Mouse (Mus musculus): ENCODE measurements around the gene Gm45618. TPM values are rescaled to one million over a fixed set of nuclear protein-coding genes. Genes with fewer than 3 reads are reported as not detected.
"Not testable (repeated sequence)": the region's sequence is repeated elsewhere in the genome, so short reads cannot be mapped to it uniquely, and the experiment has no call there.

Gm45618 gene
- not detected in 2 replicates for total RNA-seq (2017)

DNA sequence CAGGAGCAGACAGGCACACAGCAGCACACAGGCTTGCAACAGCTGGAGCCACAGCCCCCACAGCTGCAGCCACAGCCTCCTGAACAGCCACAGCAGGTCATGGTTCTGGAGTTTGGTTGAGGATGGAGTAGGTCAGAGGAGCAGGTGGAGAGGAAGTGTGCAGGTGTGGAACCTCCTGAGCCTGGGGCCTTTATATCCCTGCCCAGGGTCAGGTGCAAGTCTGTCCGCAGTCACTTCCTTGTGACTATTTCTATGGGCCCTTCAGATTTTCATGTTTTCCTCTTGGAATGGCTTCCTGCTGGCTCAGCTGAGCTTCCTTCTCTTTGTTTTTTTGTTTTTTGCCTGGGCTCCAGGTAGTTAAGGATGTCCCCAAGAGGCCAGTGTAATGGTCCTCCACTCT lies at the start of gene Gm45618:
Gm45618 (minus strand) TSS at position 101 of the 400 bp plus-strand sequence.
- not testable (repeated sequence) for ATAC-seq (replicated peaks in 1 of 2; ENCODE audit: insufficient read depth in 1 of 2, low FRiP score in 2 of 2, low TSS enrichment in 1 of 2, low read depth in 1 of 2, poor library complexity in 2 of 2, severe bottlenecking in 2 of 2)

DNA sequence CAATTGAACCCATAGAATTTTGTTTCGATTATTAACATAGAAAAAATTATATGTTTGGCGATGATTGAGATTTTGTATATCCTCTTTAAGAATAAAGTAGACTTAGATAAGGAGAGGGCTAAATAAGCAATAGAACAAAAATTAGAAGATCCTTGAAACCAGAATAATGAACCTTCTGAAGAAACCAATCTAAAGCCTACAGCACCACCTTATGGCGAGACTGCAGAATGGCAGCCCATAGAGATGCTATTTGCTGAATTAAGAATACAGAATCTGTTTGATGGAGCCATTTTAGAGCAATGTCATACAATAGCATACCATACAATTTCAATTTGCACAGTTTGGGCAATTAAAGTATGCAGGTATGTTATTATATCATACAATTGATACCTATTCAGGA lies 49.3 kb upstream of the Gm45618 start:
- ATAC-seq (replicated peaks in 1 of 2; ENCODE audit: insufficient read depth in 1 of 2, low FRiP score in 2 of 2, low TSS enrichment in 1 of 2, low read depth in 1 of 2, poor library complexity in 2 of 2, severe bottlenecking in 2 of 2) = peak in 1 of 2 experiments; percentile 29; a peak in 1 of 4 replicates

DNA sequence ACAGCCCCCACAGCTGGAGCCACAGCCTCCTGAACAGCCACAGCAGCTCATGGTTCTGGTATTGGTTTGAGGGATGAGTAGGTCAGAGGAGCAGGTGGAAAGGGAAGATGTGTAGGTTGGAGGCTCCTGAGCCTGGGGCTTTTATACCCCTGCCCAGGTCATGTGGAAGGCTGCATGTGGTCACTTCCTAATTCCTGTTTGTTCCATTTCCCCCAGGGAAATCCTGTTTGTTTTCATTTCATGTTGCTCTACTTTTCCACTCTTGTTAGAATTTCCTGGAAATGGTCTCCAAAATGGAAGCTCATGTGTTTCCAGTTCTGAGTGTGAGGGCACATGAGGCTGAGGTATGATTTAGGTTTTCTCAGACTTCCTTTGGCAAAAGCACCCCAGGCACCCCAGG lies 45.1 kb upstream of the Gm45618 start, which contains the start of gene Gm4553:
Gm4553 (minus strand) TSS at position 101 of the 400 bp plus-strand sequence.
- not testable (repeated sequence) for ATAC-seq (replicated peaks in 1 of 2; ENCODE audit: insufficient read depth in 1 of 2, low FRiP score in 2 of 2, low TSS enrichment in 1 of 2, low read depth in 1 of 2, poor library complexity in 2 of 2, severe bottlenecking in 2 of 2)

DNA sequence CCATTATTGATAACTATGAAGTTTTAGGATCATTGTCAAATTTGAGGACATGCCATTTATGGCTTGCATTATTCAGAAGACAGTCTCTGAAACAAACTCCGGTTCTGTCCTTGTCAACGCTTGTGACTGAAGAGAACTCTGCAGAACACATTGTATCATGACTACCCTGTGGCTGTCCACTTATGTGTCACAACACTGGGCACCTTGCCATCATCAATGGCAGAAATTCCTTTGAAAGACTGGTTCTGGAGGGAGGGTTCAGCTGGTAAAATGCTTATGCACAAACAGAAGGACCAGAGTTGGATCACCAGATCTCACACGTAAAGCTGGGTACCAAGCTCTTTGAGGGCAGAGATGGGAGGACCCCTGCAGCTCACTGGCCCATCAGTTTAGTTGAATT lies 38.8 kb upstream of the Gm45618 start:
- no peak for ATAC-seq (replicated peaks in 1 of 2; ENCODE audit: insufficient read depth in 1 of 2, low FRiP score in 2 of 2, low TSS enrichment in 1 of 2, low read depth in 1 of 2, poor library complexity in 2 of 2, severe bottlenecking in 2 of 2)

DNA sequence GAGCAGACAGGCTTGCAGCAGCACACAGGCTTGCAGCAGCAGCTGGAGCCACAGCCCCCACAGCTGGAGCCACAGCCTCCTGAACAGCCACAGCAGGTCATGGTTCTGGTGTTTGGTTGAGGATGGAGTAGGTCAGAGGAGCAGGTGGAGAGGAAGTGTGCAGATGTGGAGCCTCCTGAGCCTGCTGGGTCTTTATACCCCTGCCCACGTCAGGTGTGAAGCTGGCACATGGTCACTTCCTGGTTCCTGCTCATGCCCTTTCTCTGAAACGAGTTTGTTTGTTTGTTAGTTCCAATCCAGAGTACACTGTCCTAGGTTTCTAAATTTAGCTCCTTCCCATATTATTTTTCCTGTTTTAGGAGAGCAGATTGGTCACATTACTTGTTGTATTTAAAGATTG lies 36.5 kb upstream of the Gm45618 start, which contains the start of gene Gm29735:
Gm29735 (minus strand) TSS at position 101 of the 400 bp plus-strand sequence.
- ATAC-seq (replicated peaks in 1 of 2; ENCODE audit: insufficient read depth in 1 of 2, low FRiP score in 2 of 2, low TSS enrichment in 1 of 2, low read depth in 1 of 2, poor library complexity in 2 of 2, severe bottlenecking in 2 of 2) = not testable (repeated sequence)

DNA sequence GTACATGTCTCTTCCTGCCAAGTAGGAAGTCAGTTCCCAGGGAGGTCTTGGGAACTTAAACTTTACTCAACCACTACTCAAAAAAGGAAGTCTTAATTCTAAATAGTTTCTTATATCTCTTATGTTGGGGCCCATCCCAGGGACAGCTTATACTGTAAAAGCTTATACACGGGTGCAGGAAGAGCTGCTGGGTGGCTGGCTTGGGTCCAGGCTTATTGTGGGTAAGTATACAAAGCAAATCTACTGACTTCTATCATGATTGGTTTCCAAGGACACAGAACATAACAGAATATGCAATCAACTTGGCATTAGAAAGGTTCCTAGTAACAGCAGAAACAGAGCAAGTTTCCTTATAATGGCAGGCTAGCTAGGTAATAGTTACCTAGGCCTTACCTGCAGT lies 34.8 kb upstream of the Gm45618 start:
- no peak for ATAC-seq (replicated peaks in 1 of 2; ENCODE audit: insufficient read depth in 1 of 2, low FRiP score in 2 of 2, low TSS enrichment in 1 of 2, low read depth in 1 of 2, poor library complexity in 2 of 2, severe bottlenecking in 2 of 2)

DNA sequence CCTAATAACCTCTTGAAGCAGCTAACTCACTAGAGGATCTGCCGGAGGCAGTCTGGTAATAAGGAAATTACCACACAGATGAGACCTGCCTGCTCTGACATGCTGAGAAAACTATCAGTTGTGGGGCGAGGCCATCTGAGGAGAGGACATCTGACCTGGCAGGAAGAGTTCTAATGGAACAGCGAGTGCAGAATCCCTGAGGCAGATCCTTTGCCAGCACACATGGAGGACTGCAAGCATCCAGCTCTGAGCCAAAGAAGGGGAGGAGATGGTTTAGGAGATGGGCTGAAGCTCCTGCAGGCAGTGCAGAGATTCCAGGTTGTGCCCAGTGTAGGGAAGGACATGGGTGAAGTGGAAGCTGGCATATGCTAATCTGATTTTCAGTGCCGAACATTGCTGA lies 31.7 kb upstream of the Gm45618 start:
- ATAC-seq (replicated peaks in 1 of 2; ENCODE audit: insufficient read depth in 1 of 2, low FRiP score in 2 of 2, low TSS enrichment in 1 of 2, low read depth in 1 of 2, poor library complexity in 2 of 2, severe bottlenecking in 2 of 2) = no peak

DNA sequence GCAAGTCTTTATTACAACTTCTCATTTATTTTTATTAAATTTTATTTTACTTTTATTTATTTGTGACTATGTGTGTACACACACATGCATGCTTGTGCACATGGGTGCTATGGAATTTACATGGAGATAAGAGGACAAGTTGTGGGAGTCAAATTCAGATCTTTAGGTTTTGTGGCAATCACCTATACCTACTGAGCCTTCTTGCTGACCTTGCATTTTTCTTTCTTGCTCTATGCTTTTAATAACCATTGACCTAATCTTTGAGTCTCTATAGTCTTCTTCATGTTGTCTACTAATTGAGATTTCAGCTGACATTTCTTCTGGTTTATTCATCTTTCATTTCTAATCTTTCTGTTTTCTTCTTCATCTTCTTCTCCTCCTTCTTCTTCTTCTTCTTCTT lies 28.1 kb upstream of the Gm45618 start:
- ATAC-seq (replicated peaks in 1 of 2; ENCODE audit: insufficient read depth in 1 of 2, low FRiP score in 2 of 2, low TSS enrichment in 1 of 2, low read depth in 1 of 2, poor library complexity in 2 of 2, severe bottlenecking in 2 of 2) = no peak

DNA sequence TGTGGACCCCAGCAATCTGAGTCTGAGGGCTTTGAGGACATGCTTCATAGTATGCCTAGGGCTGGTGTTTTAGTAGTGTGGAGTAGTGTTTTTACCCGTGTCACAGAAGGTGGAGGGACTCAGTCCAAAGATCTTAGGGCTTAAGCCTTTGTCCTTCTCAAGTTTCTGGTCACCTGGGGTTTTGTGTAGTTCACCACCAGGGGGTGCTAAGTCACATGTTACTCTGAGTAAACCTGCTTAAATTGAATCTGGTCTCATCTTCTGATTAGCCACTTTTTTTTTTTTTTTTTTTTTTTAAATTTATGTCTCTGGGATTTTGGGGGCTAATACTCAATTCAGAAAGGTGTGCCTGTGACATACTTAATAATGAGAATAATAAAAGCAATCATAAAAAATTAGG lies 25.5 kb upstream of the Gm45618 start:
- no peak for ATAC-seq (replicated peaks in 1 of 2; ENCODE audit: insufficient read depth in 1 of 2, low FRiP score in 2 of 2, low TSS enrichment in 1 of 2, low read depth in 1 of 2, poor library complexity in 2 of 2, severe bottlenecking in 2 of 2)

DNA sequence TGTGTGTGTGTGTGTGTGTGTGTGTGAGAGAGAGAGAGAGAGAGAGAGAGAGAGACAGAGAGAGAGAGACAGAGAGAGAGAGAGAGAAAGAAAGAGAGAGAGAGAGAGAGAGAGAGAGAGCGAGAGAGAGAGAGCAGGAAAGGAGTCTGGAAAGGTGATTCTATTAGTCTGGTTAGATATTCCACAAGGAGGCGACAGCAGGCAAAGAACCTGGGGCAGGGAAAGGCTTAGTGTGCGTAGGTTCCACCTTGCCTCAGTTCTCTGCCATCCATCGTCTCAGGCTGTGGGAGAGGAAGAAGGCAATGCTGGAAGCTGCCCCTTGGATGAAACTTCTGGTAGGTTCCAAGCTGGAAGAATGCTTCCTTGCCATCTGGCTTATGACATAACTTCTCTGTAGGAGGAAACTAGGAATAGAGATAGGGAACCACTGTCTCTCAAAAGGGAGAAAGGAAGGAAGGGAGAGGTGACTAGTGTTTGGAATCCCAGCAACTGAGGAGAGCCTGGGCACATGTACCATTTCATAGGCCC lies 24.9 kb upstream of the Gm45618 start:
- ATAC-seq (replicated peaks in 1 of 2; ENCODE audit: insufficient read depth in 1 of 2, low FRiP score in 2 of 2, low TSS enrichment in 1 of 2, low read depth in 1 of 2, poor library complexity in 2 of 2, severe bottlenecking in 2 of 2) = no peak

DNA sequence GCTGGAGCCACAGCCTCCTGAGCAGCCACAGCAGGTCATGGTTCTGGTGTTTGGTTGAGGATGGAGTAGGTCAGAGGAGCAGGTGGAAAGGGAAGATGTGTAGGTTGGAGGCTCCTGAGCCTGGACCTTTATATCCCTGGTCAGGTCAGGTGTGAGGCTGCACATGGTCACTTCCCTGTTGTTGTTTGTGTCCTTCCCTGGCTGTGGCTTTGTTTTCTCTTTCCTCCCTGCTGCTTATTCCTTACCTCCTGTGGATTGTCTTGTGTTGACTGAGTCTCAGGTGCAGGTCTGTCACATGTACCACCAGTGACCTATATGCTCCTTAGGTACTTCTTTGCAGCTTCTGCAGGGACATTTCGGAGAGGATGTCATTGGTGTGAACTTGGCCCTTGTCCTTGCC lies 24.0 kb upstream of the Gm45618 start, which contains the start of gene Gm45337:
Gm45337 (minus strand) TSS at position 101 of the 400 bp plus-strand sequence.
- ATAC-seq (replicated peaks in 1 of 2; ENCODE audit: insufficient read depth in 1 of 2, low FRiP score in 2 of 2, low TSS enrichment in 1 of 2, low read depth in 1 of 2, poor library complexity in 2 of 2, severe bottlenecking in 2 of 2) = no peak

DNA sequence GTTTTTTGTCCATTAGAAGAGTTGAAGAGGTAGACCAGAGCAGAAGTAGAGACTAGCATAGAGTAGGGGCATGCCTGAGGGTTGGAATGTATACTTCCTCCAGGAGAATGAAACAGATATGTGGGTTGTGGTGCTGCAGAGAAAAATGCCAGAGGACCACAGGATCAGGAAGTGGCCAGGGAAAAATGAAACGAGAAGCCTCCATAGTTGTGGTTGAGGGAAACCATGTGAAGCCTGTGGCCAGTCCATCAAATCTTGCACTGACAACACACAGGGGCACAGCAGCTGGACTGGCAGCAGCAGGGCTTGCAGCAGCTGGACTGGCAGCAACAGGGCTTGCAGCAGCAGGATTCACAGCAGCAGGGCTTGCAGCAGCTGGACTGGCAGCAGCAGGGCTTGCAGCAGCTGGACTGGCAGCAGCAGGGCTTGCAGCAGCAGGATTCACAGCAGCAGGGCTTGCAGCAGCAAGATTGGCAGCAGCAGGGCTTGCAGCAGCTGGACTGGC lies 23.0 kb upstream of the Gm45618 start:
- ATAC-seq (replicated peaks in 1 of 2; ENCODE audit: insufficient read depth in 1 of 2, low FRiP score in 2 of 2, low TSS enrichment in 1 of 2, low read depth in 1 of 2, poor library complexity in 2 of 2, severe bottlenecking in 2 of 2) = peak; percentile 32 to 49; a peak in 3 of 4 replicates

DNA sequence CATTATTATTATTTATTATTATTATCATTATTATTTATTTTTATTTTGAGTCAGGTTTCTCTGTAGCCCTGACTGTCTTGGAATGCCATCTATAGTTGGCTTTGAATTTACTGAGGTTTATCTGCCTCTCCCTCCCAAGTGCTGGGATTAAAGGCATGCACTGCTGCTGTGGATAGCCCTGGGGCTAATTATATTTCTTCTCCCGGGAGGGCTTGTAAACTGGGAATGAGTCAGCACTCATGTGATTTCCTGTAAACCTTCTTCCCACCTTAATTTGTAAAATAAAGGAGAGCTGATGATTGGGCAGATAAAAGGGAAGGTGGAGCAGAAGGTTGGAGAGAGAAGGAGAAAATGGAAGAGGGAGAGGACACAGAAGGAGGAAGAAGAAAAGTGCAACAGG lies 20.2 kb upstream of the Gm45618 start:
- ATAC-seq (replicated peaks in 1 of 2; ENCODE audit: insufficient read depth in 1 of 2, low FRiP score in 2 of 2, low TSS enrichment in 1 of 2, low read depth in 1 of 2, poor library complexity in 2 of 2, severe bottlenecking in 2 of 2) = no peak

DNA sequence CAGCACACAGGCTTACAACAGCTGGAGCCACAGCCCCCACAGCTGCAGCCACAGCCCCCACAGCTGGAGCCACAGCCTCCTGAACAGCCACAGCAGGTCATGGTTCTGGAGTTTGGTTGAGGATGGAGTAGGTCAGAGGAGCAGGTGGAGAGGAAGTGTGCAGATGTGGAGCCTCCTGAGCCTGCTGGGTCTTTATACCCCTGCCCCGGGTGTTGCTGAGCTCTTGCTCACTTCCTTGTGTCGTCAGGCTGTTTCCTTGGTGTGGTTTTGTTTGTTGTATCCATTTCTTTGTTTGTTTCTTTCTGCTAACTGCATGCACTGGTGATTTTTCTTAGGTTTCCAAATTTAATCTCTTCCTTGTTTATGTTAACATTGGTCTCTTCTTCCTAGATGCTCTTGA lies 15.4 kb upstream of the Gm45618 start, which contains the start of gene Gm39115:
Gm39115 (minus strand) TSS at position 101 of the 400 bp plus-strand sequence.
- not testable (repeated sequence) for ATAC-seq (replicated peaks in 1 of 2; ENCODE audit: insufficient read depth in 1 of 2, low FRiP score in 2 of 2, low TSS enrichment in 1 of 2, low read depth in 1 of 2, poor library complexity in 2 of 2, severe bottlenecking in 2 of 2)

DNA sequence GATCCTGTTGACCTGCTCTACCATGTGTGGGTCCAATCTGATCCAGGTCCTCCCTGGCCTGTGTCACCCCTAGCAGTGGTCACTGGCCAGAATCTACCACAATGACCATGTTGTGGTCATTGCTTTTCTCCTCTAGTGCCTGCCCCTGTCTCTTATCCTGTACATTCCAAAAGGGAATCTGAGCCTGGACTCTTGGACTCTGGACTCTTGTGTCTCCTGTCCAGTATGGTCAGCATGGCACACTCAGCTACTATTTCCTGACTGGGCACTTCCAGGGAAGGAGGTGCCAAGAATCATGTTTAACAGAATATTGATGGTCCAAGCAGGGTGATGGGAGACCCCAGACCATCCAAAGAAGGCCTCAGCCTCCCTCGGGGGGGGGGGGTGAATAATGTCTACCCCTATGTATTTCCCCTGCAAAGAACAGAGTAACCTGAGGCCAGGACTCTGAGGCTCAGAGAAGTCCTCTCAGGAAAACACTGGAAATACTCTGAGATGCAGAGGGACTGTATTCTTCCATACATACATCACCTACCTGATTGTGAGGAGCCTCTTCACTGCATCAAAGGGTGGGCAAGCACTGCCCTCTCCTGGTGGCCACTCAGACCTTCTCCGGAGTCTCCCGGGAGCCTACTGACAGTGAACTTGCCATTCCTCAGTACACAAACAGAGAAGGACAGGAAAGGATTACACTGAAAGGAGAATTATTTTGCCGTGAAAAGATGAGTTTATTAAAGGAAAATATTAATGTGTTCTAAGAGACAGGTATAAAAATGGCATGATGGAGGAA lies 13.9 kb upstream of the Gm45618 start:
- ATAC-seq (replicated peaks in 1 of 2; ENCODE audit: insufficient read depth in 1 of 2, low FRiP score in 2 of 2, low TSS enrichment in 1 of 2, low read depth in 1 of 2, poor library complexity in 2 of 2, severe bottlenecking in 2 of 2) = no peak

DNA sequence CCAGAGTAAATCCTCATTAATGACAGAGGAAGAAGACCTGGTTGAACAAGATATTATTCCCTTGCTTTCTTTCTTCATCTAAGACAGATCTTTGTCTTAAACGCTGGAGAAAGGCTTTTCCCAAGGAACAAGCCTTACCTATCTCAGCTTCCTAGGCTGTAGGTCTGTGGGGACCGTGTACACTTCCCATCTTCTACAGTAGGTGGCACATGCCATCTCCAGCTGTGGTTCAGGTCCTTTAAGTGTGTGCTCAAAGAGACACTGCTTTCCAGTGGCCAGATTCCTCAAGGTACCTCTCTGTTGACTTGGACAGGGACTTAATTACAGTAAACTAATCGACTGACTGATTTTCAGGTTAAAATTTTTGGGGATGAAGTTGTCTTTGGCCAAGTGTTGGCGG lies 8.3 kb upstream of the Gm45618 start:
- ATAC-seq (replicated peaks in 1 of 2; ENCODE audit: insufficient read depth in 1 of 2, low FRiP score in 2 of 2, low TSS enrichment in 1 of 2, low read depth in 1 of 2, poor library complexity in 2 of 2, severe bottlenecking in 2 of 2) = no peak

DNA sequence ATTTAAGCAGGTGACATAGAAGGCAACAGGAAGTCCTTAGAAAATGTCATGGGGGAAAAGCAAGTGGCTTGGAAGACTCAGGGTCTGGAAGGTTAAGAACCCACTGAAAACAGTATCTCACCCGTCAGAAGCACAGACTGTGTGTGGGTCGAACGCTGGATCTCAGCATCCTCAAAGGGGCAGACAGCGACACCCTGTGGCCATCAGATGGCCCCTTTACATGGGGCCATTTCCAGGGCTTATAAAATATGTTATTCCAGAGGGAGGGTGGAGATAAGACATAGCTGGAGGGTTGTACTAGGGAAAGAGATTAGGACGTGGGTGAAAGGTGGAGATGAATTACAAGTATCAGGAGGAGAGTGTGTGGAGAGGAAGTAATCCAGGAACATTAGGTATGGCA lies 897 bp downstream of the Gm45618 start:
- ATAC-seq (replicated peaks in 1 of 2; ENCODE audit: insufficient read depth in 1 of 2, low FRiP score in 2 of 2, low TSS enrichment in 1 of 2, low read depth in 1 of 2, poor library complexity in 2 of 2, severe bottlenecking in 2 of 2) = no peak

DNA sequence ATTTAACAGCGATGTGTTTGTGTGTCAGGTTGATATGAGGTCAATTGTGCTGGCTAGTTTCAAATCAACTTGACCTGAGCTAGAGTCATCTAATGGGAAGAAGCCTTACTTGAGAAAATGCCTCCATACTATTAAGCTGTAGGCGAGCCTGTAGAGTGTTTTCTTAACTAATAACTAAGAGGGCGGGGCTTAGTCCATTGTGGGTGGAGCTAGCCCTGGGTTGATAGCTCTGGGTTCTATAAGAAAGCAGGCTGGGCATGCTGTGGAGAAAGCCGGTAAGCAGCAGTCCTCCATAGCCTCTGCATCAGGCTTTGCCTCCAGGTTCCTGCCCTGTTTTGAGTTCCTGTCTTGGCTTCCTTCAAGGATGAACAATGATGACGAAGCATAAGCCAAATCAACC lies 15.8 kb downstream of the Gm45618 start:
- no peak for ATAC-seq (replicated peaks in 1 of 2; ENCODE audit: insufficient read depth in 1 of 2, low FRiP score in 2 of 2, low TSS enrichment in 1 of 2, low read depth in 1 of 2, poor library complexity in 2 of 2, severe bottlenecking in 2 of 2)
